Mouse (Mus musculus): Measurements from ENCODE around the gene Scrg1. TPM values are rescaled to one million over a fixed set of nuclear protein-coding genes. Genes with fewer than 3 reads are reported as not detected.
"Not testable (repeated sequence)": the region's sequence is repeated elsewhere in the genome, so short reads cannot be mapped to it uniquely, and the experiment has no call there.

Scrg1 gene
- total RNA-seq, 2 experiments from 2014 or later, result 2.2 to 16.7 TPM

- ATAC-seq (ENCODE audit: poor library complexity, severe bottlenecking), result not testable (repeated sequence)
Measured at GRCm38 (mm10) chr8:57505500-57505899, 49.8 kb downstream of the Scrg1 start.

DNA sequence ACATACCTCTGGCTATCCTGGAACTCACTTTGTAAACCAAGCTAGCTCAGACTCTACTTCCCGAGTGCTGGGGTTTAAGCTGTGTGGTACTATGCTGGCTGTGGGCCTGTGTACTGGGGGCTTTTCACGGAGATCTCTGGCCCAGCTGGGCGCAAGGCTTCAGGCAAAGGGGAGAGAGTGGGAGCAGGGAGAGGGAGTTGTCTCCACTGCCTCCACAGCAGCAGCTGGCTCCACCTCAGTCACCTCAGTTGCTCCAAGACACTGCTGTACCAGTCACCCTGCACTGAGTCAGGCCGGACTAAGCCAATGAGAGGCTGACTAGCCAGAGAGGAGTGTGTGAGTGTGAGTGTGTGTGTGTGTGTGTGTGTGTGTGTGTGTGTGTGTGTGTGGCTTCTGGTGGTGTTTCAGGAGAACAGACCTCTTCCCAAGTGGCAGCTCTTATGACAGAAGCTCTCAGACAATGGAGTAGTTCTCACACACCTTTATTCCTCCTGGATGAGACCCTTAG, 51.9 kb downstream of the Scrg1 start:
- ATAC-seq (ENCODE audit: poor library complexity, severe bottlenecking), result no peak

DNA sequence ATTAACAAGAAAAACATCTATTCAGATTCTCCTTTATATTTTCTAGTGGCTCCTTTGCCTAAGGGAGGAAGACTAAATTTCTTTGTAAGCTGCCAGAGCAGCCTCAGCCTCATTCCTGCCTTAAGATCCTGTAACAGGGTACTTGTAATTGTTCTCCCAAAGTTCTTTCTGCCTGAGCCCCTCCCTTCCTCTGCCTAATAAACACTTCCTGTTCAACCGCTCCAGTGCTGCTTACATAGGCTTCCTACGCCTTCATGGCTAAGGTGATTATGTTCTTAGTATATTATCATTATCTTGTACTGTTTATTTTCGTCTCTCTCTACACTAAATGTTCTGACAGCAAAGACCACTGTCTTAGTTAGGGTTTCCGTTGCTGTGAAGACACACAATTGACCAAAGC, 52.9 kb downstream of the Scrg1 start:
- ATAC-seq (ENCODE audit: poor library complexity, severe bottlenecking), result no peak

DNA sequence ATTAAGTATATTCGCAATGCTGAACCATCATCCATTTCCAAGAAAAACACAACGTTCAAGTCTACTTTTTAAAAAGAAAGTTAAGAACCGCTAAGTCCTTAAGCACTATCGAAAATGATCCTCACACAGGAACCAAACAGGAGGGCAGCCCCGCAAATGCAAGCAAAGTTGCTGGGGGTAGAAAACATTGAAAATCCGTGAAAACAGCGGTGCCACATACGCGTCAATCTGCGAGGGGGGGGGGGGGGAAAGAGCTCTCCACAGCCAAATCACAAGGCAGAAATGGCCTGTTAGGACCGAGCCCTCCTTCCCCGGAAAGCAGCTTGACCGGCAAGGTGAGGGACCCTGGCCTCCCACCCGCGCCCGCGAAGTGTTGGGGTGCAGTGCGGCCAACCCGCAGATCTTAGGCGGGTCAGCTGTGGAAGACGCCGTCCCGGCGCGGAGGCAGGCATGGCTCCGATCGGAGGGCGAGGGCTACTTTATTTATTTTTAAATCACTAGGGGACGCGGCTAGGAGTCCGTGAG, 55.1 kb downstream of the Scrg1 start:
- ATAC-seq (ENCODE audit: poor library complexity, severe bottlenecking), result peak; percentile 11

DNA sequence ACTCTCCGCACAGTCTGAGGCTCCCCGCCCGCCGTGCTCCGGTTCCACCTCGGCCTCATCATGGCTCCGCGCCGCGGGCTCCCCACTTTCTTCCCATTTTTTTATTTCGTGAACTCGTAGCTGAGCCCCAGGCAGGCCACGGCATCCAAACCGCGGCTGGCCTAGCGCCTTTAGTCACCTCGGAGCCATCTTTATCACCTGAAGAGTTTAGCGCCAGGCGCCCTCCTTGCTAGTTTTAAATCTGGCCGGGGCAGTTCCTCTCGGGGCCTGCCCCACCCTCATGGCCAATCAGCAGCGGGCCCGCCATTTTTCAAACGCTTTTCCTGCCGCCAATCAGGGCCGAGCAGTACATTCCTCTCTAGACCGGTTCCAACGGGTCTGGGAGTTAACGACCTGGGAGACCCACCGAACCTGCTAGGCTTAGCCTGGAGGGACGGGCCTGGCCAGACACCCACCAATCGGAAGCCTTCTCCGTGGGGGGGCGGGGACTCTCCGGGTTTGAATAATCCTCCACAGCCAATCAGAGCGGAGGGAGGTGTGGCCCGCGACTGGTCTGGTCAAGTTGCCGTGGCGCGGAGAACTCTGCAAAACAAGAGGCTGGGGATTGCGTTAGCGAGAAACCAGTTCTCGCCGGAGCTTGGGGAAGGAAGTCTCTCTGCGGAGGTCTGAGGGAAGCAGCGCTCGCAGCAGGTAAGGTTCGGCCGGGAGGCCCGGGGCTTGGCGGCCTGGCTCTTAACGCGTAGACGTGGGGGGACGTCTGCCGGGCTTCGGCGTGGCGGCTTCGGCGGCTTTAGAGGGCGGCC, 55.8 kb downstream of the Scrg1 start, which contains the start of gene Hmgb2:
Gene Hmgb2, plus strand, starts transcription at position 592 of the 803 bp plus-strand sequence.
- peak; percentile 90 for ATAC-seq (ENCODE audit: poor library complexity, severe bottlenecking)

GRCm38 (mm10) chr8:57512141-57513056, 56.7 kb downstream of the Scrg1 start:
- peak; percentile 8 for ATAC-seq (ENCODE audit: poor library complexity, severe bottlenecking)

- ATAC-seq (ENCODE audit: poor library complexity, severe bottlenecking), result not testable (repeated sequence)
Measured at GRCm38 (mm10) chr8:57513178-57513661, 57.5 kb downstream of the Scrg1 start.

- ATAC-seq (ENCODE audit: poor library complexity, severe bottlenecking), result not testable (repeated sequence)
Measured at GRCm38 (mm10) chr8:57516685-57517084, 61.0 kb downstream of the Scrg1 start.

DNA sequence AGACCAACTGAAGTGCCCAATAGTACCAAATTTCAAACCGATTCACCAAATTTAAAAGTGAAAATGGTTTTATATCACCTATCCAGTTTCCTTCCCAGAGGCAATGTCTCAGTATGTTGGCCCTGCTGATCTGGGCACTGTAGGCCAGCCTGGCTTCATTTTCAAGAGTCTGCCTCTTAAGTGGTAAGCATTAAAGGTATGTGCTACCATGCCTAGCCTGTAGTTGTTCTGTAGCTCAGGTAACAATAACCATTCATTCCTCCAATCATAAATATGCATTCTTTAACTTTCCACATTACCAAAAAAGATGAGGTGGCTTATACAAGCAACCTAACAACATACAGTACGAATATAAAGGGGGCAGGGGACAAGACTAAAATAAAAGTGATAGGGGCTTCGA, 62.0 kb downstream of the Scrg1 start:
- ATAC-seq (ENCODE audit: poor library complexity, severe bottlenecking), result 0 out of 2 replicates have a peak, but pooled peaks have one; percentile 13

- no peak for ATAC-seq (ENCODE audit: poor library complexity, severe bottlenecking)
Measured at GRCm38 (mm10) chr8:57520186-57520786, 64.6 kb downstream of the Scrg1 start.

Other genes with a start within 250 kb of the Scrg1 start
- not detected in 2 replicates for gene Hand2, start 134.9 kb upstream of the Scrg1 start, total RNA-seq (2015)
- not detected in 2 replicates for gene Hand2, start 134.9 kb upstream of the Scrg1 start, total RNA-seq (2017)
- gene Sap30, start 31.9 kb downstream of the Scrg1 start, total RNA-seq (2015), result 85.2 and 101 TPM in 2 replicates
- 144 and 145 TPM in 2 replicates for gene Sap30, start 31.9 kb downstream of the Scrg1 start, total RNA-seq (2017)
- gene Hmgb2, start 56.0 kb downstream of the Scrg1 start, total RNA-seq (2015), result 624 and 684 TPM in 2 replicates
- gene Hmgb2, start 56.0 kb downstream of the Scrg1 start, total RNA-seq (2017), result 745 and 753 TPM in 2 replicates
- gene Galnt7, start 197.1 kb downstream of the Scrg1 start, total RNA-seq (2015), result 12.3 and 16.4 TPM in 2 replicates
- 13.0 and 18.1 TPM in 2 replicates for gene Galnt7, start 197.1 kb downstream of the Scrg1 start, total RNA-seq (2017)